Mouse (Mus musculus) heart, embryonic 10.5 days (tissue): Measurements from ENCODE around the gene Xylb. TPM values are rescaled to one million over a fixed set of nuclear protein-coding genes. Genes with fewer than 3 reads are reported as not detected.
A peak's percentile ranks its signal among the peaks of the same experiment; 100 is the strongest.

Experiments used
- DNase-seq: peaks from one replicate; pipeline ENCODE4 v3.0.0-alpha.2; 2017; ENCODE audit warnings: low spot score
- H3K27ac ChIP-seq: fragments of 300-500 bp; sonication (generic); 2 replicates; pipeline ENCODE4 v1.5.1; 2016; ENCODE audit warnings: mild to moderate bottlenecking
- H3K27me3 ChIP-seq: fragments of 300-500 bp; sonication (generic); 2 replicates; pipeline ENCODE4 v1.6.1; 2016; ENCODE audit warnings: mild to moderate bottlenecking; ENCODE audit not compliant: poor library complexity, insufficient read depth, severe bottlenecking
- H3K36me3 ChIP-seq: fragments of 300-500 bp; sonication (generic); 2 replicates; pipeline ENCODE4 v1.6.1; 2016; ENCODE audit warnings: mild to moderate bottlenecking, moderate library complexity
- H3K4me1 ChIP-seq: fragments of 300-500 bp; sonication (generic); 2 replicates; pipeline ENCODE4 v1.6.1; 2016; ENCODE audit warnings: mild to moderate bottlenecking
- H3K4me3 ChIP-seq: fragments of 300-500 bp; sonication (generic); 2 replicates; pipeline ENCODE4 v1.5.1; 2016; ENCODE audit warnings: mild to moderate bottlenecking, moderate library complexity
- H3K9me3 ChIP-seq: fragments of 300-500 bp; sonication (generic); 2 replicates; pipeline ENCODE4 v1.6.1; 2016; ENCODE audit warnings: mild to moderate bottlenecking, moderate library complexity
- WGBS: fragments of 180-500 bp; shearing (Covaris S2); methylation state at CpG from one replicate; pipeline ENCODE4 v1.1.7; 2016; 5-methylcytosine and 5-hydroxymethylcytosine counted together
- polyA plus RNA-seq: library from polyadenylated mRNA; unstranded; fragments of >200 nt; fragmentation: Nextera tagmentation; extraction: Ambion mirVana; gene quantifications from 2 replicates; pipeline ENCODE4 v1.2.1, GENCODE M21; 2016

Xylb gene
- polyA plus RNA-seq, 1 experiment from 2014 or later, result 5.5 TPM

DNA sequence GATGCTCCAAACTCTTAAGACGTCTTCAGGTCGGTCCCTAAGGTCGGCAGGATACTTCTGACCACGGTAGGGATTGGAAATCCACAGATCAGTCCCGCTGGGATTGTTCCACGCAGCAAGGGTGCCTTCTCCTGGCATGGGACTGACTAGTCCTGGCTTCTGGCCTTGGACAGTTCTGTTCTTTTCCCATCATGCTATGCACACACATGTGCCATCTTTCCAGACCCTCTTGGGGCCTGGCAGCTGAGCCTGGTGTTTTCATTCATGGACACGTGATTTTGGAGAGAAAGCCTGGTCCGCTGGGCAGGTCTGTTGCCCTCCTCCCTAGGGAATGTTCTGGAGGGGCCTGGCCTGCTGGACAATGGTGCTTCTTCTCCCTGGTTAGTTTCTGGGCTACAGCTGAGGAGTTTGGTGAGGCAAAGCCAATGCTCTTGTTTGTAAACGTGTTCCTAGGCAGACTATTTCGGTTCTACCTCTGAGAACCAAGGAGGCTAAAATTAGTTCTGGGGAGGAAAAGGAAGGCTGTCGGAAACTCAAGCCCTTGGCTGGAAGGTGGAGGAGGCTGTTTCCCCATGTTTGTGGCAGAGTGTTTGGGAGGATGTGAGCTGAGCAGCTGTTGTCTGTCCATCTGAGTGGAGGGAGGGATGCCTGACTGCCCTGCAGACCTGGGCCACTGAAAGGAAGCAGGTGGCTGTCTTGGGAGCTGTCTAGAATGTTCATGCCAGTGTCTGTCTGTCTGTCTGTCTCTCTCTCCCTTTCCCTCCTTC lies 51.9 kb downstream of the Xylb start:
- H3K27me3 ChIP-seq, result no peaks in the 10 kb centered on the region
- H3K36me3 ChIP-seq, result peaks cover 49% of the 10 kb centered on the region
- peak overlapping the region; percentile 65; the same call in 1 of the 2 replicates for H3K27ac ChIP-seq
- no peak for DNase-seq
- no peak overlapping the region; the same call in 1 of the 2 replicates for H3K4me3 ChIP-seq
- peaks cover 3% of the 10 kb centered on the region; the same call in 1 of the 2 replicates for H3K9me3 ChIP-seq
- 66% methylated on average over 11 of the region's 11 CpGs for WGBS
- H3K4me1 ChIP-seq, result peaks cover 51% of the 10 kb centered on the region

GRCm38 (mm10) chr9:119409864-119410263 lies 52.7 kb downstream of the Xylb start:
- Histone ChIP-seq H3K27me3 (no peaks in the 10 kb centered on the region), H3K4me3 (no peak overlapping the region), H3K9me3 (peaks cover 3% of the 10 kb centered on the region; the same call in 1 of the 2 replicates), H3K4me1 (peaks cover 44% of the 10 kb centered on the region), H3K27ac (no peak overlapping the region), H3K36me3 (peaks cover 49% of the 10 kb centered on the region)
- WGBS, result 83% methylated on average over 5 of the region's 5 CpGs
- no peak for DNase-seq

GRCm38 (mm10) chr9:119418025-119418424 lies 60.8 kb downstream of the Xylb start:
- Histone ChIP-seq H3K27me3 (no peaks in the 10 kb centered on the region), H3K27ac (peak overlapping the region; percentile 44; the same call in 1 of the 2 replicates), H3K4me1 (peaks cover 44% of the 10 kb centered on the region), H3K9me3 (0 out of 2 replicates have a peak, but pooled peaks cover 3% of the 10 kb centered on the region), H3K36me3 (peaks cover 4% of the 10 kb centered on the region), H3K4me3 (no peak overlapping the region; the same call in 1 of the 2 replicates)
- no peak for DNase-seq
- 74% methylated on average over 18 of the region's 18 CpGs for whole genome bisulfite sequencing

GRCm38 (mm10) chr9:119419852-119420438 lies 62.8 kb downstream of the Xylb start:
- H3K4me1 ChIP-seq, result peaks cover 57% of the 10 kb centered on the region
- WGBS, result 69% methylated on average over 12 of the region's 12 CpGs
- peak overlapping the region; percentile 53 for H3K27ac ChIP-seq

DNA sequence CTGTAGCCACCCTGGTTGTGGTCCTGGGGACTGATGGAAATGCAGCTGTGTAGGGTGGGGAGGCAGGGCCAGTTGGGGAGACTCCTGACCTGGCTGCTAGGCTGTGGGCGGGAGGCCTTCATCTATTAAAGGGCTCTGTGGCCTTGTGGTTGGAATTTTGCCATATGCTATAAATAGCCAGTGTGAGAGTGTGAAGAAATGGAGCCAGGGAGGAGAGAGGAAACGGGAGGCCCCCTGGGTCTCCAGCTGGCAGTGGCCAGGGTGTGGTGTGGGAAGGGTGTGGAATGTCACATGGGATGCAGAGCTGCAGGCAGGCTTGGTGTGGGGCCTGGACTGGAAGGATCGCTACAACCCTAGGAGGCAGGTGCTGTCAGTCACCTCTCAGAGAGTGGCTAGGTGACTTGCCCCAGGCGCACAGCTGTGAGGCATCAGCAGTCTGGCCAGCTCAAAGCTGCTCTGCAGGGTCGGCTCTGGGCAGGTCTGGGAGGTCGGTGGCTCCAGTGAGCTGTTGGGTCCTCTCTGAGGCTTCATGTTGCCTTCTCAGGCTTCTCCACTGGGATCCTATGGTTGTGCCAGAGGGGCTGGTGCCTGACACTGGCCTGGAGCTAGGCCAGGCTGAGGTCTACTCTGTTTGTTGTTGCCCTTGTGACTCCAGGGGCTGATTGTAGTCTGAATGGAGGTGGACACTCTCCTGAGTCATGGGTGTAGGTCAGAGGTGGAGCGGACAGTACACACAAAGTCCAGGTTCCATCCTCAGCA lies 68.2 kb downstream of the Xylb start:
- H3K4me1 ChIP-seq, result peaks cover 69% of the 10 kb centered on the region
- DNase-seq, result peak; percentile 94
- 22% methylated on average over 7 of the region's 7 CpGs for WGBS
- peak overlapping the region; percentile 88 for H3K27ac ChIP-seq
- peaks cover 29% of the 10 kb centered on the region for H3K36me3 ChIP-seq
- no peaks in the 10 kb centered on the region for H3K9me3 ChIP-seq
- no peaks in the 10 kb centered on the region for H3K27me3 ChIP-seq
- peak overlapping the region; percentile 39 for H3K4me3 ChIP-seq

More at GRCm38 (mm10) chr9:119419852-119420438, 62.8 kb downstream of the Xylb start:
- Histone ChIP-seq H3K4me3 (no peak overlapping the region), H3K9me3 (no peaks in the 10 kb centered on the region), H3K36me3 (no peaks in the 10 kb centered on the region), H3K27me3 (no peaks in the 10 kb centered on the region)
- DNase-seq, result no peak

DNA sequence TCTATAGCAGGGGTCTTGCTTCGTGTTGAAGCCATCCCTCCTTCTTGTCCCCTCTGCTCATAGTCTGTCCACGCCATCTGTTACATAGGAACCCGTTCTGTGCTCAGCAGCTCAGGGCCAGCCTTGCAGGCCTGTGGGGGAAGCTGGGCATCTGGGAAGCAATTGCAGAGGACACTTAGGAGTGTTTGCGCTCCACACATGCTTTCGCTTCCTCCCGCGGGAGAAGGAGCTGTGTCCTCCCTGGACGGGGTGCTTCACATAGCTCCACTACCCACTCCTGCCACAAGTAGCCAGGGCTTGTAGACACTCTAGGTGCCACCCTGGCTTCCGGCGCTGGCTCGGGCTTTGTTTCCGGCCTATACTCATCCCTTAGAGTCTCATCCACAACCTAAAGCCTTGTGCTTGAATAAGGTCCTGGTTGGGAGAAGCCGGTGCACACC lies 68.8 kb downstream of the Xylb start:
- peaks cover 32% of the 10 kb centered on the region for H3K36me3 ChIP-seq
- peak overlapping the region; percentile 88 for H3K27ac ChIP-seq

DNA sequence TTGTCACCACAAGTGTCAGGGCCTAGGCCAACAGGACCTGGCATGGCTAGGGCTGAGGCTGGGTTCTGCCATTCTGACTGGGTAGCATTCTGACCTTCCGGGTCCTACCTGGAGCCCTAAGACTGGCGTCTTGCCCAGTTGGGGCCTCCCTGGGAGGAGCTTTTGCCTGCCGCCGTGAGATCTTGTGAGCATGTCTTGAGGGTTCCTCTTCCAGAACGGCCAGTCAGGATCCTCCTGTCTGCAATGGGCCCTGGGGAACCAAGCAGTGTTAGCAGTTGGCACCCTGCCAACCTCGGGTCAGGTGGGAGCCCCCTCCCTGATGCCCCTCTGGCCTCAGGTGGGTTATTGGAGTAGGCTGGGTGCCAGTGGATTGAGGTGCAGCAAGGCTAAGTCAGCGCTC lies 69.3 kb downstream of the Xylb start:
- H3K9me3 ChIP-seq, result no peaks in the 10 kb centered on the region
- no peak for DNase-seq
- peak overlapping the region; percentile 88 for H3K27ac ChIP-seq
- 79% methylated on average over 7 of the region's 7 CpGs for WGBS
- H3K36me3 ChIP-seq, result peaks cover 36% of the 10 kb centered on the region
- H3K4me1 ChIP-seq, result peaks cover 65% of the 10 kb centered on the region
- H3K4me3 ChIP-seq, result no peak overlapping the region
- no peaks in the 10 kb centered on the region for H3K27me3 ChIP-seq

More for the DNA sequence above, 68.8 kb downstream of the Xylb start:
- Histone ChIP-seq H3K27me3 (no peaks in the 10 kb centered on the region), H3K9me3 (no peaks in the 10 kb centered on the region), H3K4me1 (peaks cover 65% of the 10 kb centered on the region), H3K4me3 (peak overlapping the region; percentile 39; the same call in 1 of the 2 replicates)
- WGBS, result 83% methylated on average over 13 of the region's 13 CpGs
- no peak for DNase-seq

GRCm38 (mm10) chr9:119430311-119430710 lies 73.1 kb downstream of the Xylb start:
- Histone ChIP-seq H3K9me3 (no peaks in the 10 kb centered on the region), H3K4me1 (peaks cover 37% of the 10 kb centered on the region), H3K4me3 (no peak overlapping the region), H3K27ac (no peak overlapping the region), H3K36me3 (peaks cover 67% of the 10 kb centered on the region), H3K27me3 (no peaks in the 10 kb centered on the region)
- WGBS, result 52% methylated on average over 7 of the region's 7 CpGs
- DNase-seq, result peak; percentile 91

DNA sequence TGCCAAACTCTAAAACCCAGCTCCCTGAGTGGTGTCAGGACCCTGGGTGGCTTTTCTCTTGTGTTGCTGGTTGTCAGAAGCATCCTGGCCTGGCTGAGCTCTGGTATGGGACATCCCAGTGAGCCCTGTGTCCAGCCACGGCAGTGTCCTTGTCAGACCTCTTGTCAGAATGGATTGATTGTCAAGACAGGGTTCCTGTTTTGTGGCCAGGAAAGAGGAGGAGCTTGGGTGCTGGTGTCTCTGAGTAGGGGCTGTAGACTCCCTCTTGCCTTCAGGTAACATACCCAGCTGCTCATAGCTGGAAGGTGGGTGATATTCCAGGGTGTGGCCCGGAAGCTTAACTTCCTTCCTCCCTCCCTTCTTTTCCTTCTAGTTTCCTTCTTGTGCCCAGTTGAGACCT lies 78.7 kb downstream of the Xylb start:
- peaks cover 73% of the 10 kb centered on the region for H3K36me3 ChIP-seq
- no peaks in the 10 kb centered on the region for H3K9me3 ChIP-seq
- H3K27me3 ChIP-seq, result no peaks in the 10 kb centered on the region
- H3K4me1 ChIP-seq, result 0 out of 2 replicates have a peak, but pooled peaks cover 4% of the 10 kb centered on the region
- no peak overlapping the region for H3K27ac ChIP-seq
- WGBS, result 70% methylated on average over 2 of the region's 2 CpGs
- no peak for DNase-seq
- H3K4me3 ChIP-seq, result no peak overlapping the region

DNA sequence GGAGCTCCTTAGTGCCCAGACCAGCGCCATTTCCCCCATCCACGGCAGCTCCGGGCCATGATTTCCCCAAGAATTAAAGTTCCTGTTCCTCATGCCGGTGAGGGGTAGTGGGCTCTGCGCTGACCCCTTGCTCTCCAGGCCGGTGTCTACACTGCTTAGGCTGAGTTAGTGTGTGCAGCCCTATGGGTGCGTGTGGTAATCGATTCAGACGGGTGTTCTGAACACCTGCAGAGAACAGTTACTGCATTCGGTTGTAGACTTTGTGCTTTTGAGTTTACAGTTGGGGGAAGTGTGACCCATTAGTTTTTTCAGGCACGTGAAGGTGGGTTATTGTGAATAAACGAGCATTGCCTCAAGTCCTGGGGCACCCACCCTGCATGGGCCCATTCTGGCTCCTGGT lies 80.9 kb downstream of the Xylb start:
- Histone ChIP-seq H3K27me3 (no peaks in the 10 kb centered on the region), H3K4me1 (0 out of 2 replicates have a peak, but pooled peaks cover 4% of the 10 kb centered on the region), H3K36me3 (peaks cover 56% of the 10 kb centered on the region), H3K4me3 (no peak overlapping the region), H3K9me3 (no peaks in the 10 kb centered on the region), H3K27ac (no peak overlapping the region)
- DNase-seq, result no peak
- 92% methylated on average over 12 of the region's 12 CpGs for WGBS

GRCm38 (mm10) chr9:119438498-119439000 lies 81.4 kb downstream of the Xylb start:
- H3K4me1 ChIP-seq, result 0 out of 2 replicates have a peak, but pooled peaks cover 4% of the 10 kb centered on the region
- H3K9me3 ChIP-seq, result no peaks in the 10 kb centered on the region
- 88% methylated on average over 9 of the region's 9 CpGs for WGBS
- H3K36me3 ChIP-seq, result peaks cover 53% of the 10 kb centered on the region
- DNase-seq, result no peak
- H3K4me3 ChIP-seq, result no peak overlapping the region
- H3K27ac ChIP-seq, result no peak overlapping the region
- no peaks in the 10 kb centered on the region for H3K27me3 ChIP-seq
